In genomic region chr9:103664151-103664550, GRCm38 (mm10) we compare ENCODE assay signal across 19 mouse cellular contexts.
DNase-seq lines count a peak whose midpoint lies in the region; ATAC-seq lines count a peak whose summit lies in the region.
"Had no signal": no experiment of that assay in that cellular context is flagged by ENCODE, and none has a peak within 500 bp of the region (broad histone marks: within the 10 kb centered on the region; RNA-seq: fewer than 3 reads in every experiment).

No protein-coding gene starts in this region.

- no peaks in the 10 kb centered on the region for H3K9me3 ChIP-seq in forebrain, embryonic 12.5 days
- H3K9me3 ChIP-seq in forebrain, embryonic 11.5 days (ENCODE audit: control insufficient read depth, low read length): no peaks in the 10 kb centered on the region
- H3K9me3 ChIP-seq in forebrain, embryonic 15.5 days: no peaks in the 10 kb centered on the region
- H3K9me3 ChIP-seq in midbrain, embryonic 13.5 days: no peaks in the 10 kb centered on the region
- H3K9me3 ChIP-seq: embryonic facial prominence, embryonic 12.5 days; heart, embryonic 12.5 days; liver, embryonic 12.5 days; stomach, embryonic 15.5 days had no signal

- WGBS in forebrain, embryonic 12.5 days: 74% methylated on average over 11 of the region's 11 CpGs
- WGBS in forebrain, embryonic 11.5 days: 84% methylated on average over 11 of the region's 11 CpGs
- WGBS in forebrain, embryonic 15.5 days: 51% methylated on average over 11 of the region's 11 CpGs
- 69% methylated on average over 11 of the region's 11 CpGs for WGBS in midbrain, embryonic 13.5 days

- H3K9ac ChIP-seq in forebrain, embryonic 12.5 days: no peak overlapping the region
- H3K9ac ChIP-seq in forebrain, embryonic 11.5 days (ENCODE audit: low read length): no peak overlapping the region
- H3K9ac ChIP-seq in forebrain, embryonic 15.5 days (replicated peaks): no peak overlapping the region
- H3K9ac ChIP-seq in midbrain, embryonic 13.5 days (replicated peaks): no peak overlapping the region
- H3K9ac ChIP-seq: embryonic facial prominence, embryonic 12.5 days; heart, embryonic 12.5 days; liver, embryonic 12.5 days; lung, embryonic 14.5 days; stomach, embryonic 15.5 days had no signal

- no peak for ATAC-seq in forebrain, embryonic 12.5 days (ENCODE audit: low FRiP score)
- no peak for ATAC-seq in forebrain, embryonic 11.5 days (replicated peaks; ENCODE audit: low FRiP score)
- ATAC-seq in forebrain, embryonic 15.5 days (replicated peaks): 0 out of 2 replicates have a peak, but pooled peaks have one; percentile 41
- ATAC-seq in midbrain, embryonic 13.5 days: no peak
- ATAC-seq: intestine, embryonic 16.5 days; liver, embryonic 12.5 days had no signal

- H3K4me2 ChIP-seq in forebrain, embryonic 12.5 days: no peak overlapping the region
- no peak overlapping the region for H3K4me2 ChIP-seq in forebrain, embryonic 11.5 days (ENCODE audit: low read depth, low read length, severe bottlenecking)
- no peak overlapping the region for H3K4me2 ChIP-seq in forebrain, embryonic 15.5 days (replicated peaks)
- H3K4me2 ChIP-seq in midbrain, embryonic 13.5 days (replicated peaks): no peak overlapping the region
- H3K4me2 ChIP-seq: embryonic facial prominence, embryonic 12.5 days; heart, embryonic 12.5 days; liver, embryonic 12.5 days; lung, embryonic 14.5 days; stomach, embryonic 15.5 days had no signal

- no peaks in the 10 kb centered on the region for H3K27me3 ChIP-seq in forebrain, embryonic 12.5 days
- H3K27me3 ChIP-seq in forebrain, embryonic 11.5 days (ENCODE audit: control insufficient read depth, insufficient read depth, low read length): no peaks in the 10 kb centered on the region
- no peaks in the 10 kb centered on the region for H3K27me3 ChIP-seq in forebrain, embryonic 15.5 days
- no peaks in the 10 kb centered on the region for H3K27me3 ChIP-seq in midbrain, embryonic 13.5 days
- H3K27me3 ChIP-seq: embryonic facial prominence, embryonic 12.5 days; heart, embryonic 12.5 days; liver, embryonic 12.5 days; stomach, embryonic 15.5 days had no signal

- no peaks in the 10 kb centered on the region for H3K36me3 ChIP-seq in forebrain, embryonic 12.5 days (replicated peaks)
- no peaks in the 10 kb centered on the region for H3K36me3 ChIP-seq in forebrain, embryonic 11.5 days (ENCODE audit: control insufficient read depth, insufficient read depth, low read length)
- H3K36me3 ChIP-seq in forebrain, embryonic 15.5 days: no peaks in the 10 kb centered on the region
- no peaks in the 10 kb centered on the region for H3K36me3 ChIP-seq in midbrain, embryonic 13.5 days
- H3K36me3 ChIP-seq: embryonic facial prominence, embryonic 12.5 days; liver, embryonic 12.5 days; stomach, embryonic 15.5 days had no signal

- DNase-seq in forebrain, embryonic 11.5 days (ENCODE audit: low spot score): no peak
- DNase-seq in MN1 (ENCODE audit: low spot score): peak; percentile 44
- no peak for DNase-seq in lung, postnatal 4 days
- no peak for DNase-seq in c-Kit-positive CD71-positive TER-119-positive erythroid progenitor cells, embryonic 14.5 days (ENCODE audit: low spot score)
- DNase-seq in frontal cortex, adult 2 months (ENCODE audit: extremely low spot score in 1 of 2, low spot score in 1 of 2): no peak
- DNase-seq: adrenal gland, postnatal 14 days; B cell, adult 2 months; kidney, postnatal 10 days; lung, embryonic 14.5 days had no signal

- peaks cover 6% of the 10 kb centered on the region; the same call in 1 of the 2 replicates for H3K4me1 ChIP-seq in forebrain, embryonic 12.5 days
- H3K4me1 ChIP-seq in forebrain, embryonic 11.5 days (replicated peaks; ENCODE audit: control insufficient read depth, insufficient read depth, low read length): no peaks in the 10 kb centered on the region
- H3K4me1 ChIP-seq in forebrain, embryonic 15.5 days: peaks cover 13% of the 10 kb centered on the region
- H3K4me1 ChIP-seq in midbrain, embryonic 13.5 days (replicated peaks): peaks cover 20% of the 10 kb centered on the region
- H3K4me1 ChIP-seq: embryonic facial prominence, embryonic 12.5 days; liver, embryonic 12.5 days; stomach, embryonic 15.5 days had no signal

- H3K27ac ChIP-seq in forebrain, embryonic 12.5 days: peak overlapping the region; percentile 15
- no peak overlapping the region for H3K27ac ChIP-seq in forebrain, embryonic 11.5 days (ENCODE audit: low read depth, low read length)
- H3K27ac ChIP-seq in forebrain, embryonic 15.5 days (replicated peaks): peak overlapping the region; percentile 74
- peak overlapping the region; percentile 49 for H3K27ac ChIP-seq in midbrain, embryonic 13.5 days
- H3K27ac ChIP-seq: embryonic facial prominence, embryonic 12.5 days; left cerebral cortex, adult 2 months; liver, embryonic 12.5 days; macrophage; stomach, embryonic 15.5 days had no signal

- H3K4me3 ChIP-seq in forebrain, embryonic 12.5 days (replicated peaks): no peak overlapping the region
- no peak overlapping the region for H3K4me3 ChIP-seq in forebrain, embryonic 11.5 days (ENCODE audit: low read depth, low read length)
- no peak overlapping the region for H3K4me3 ChIP-seq in forebrain, embryonic 15.5 days
- no peak overlapping the region for H3K4me3 ChIP-seq in midbrain, embryonic 13.5 days (replicated peaks)
- H3K4me3 ChIP-seq: embryonic facial prominence, embryonic 12.5 days; heart, embryonic 12.5 days; left cerebral cortex, adult 2 months; liver, embryonic 12.5 days; stomach, embryonic 15.5 days had no signal
